Mouse (Mus musculus): ENCODE results near the gene Khk. TPM values are rescaled to one million over a fixed set of nuclear protein-coding genes. Genes with fewer than 3 reads are reported as not detected.

The Khk gene
- polyA plus RNA-seq, 1 experiment from 2014 or later: 10.7 TPM

DNA sequence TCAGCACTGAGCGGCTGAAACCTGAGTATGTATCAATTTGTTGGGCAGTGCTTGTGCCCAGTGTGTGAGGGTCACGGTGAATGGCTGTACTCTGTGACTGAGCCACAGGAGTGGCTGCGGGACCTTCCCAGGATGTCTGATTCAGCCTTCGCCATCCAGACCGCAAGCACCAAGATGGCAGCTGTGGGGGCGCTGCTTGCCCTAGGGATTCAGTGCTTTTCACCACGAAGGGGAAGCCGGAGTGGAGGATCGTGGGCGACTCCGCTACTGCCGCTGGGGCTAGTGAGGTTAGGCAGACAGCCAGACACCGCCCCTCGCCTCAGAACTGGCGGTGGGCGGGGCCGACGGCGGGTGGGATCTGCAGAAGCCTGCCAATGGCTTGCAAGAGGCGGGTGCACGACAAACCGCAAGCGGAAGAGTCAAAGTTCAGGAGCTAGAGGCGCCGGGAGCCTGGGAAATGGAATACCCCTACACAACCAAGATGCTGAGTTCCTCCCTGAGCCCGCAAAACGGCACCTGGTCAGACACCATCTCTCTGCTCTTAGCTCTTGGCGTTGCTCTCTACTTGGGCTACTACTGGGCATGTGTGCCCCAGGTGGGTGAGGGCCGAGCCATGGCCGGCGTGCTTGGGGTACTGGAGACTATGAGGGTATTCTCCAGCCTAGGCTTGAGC is 28.6 kb downstream of the Khk start:
- Histone ChIP-seq H3K9me3 (no peaks in the 10 kb centered on the region), H3K4me3 (peak overlapping the region; percentile 47), H3K27me3 (no peaks in the 10 kb centered on the region), H3K9ac (peak overlapping the region; percentile 49), H3K36me3 (peaks cover 10% of the 10 kb centered on the region), H3K27ac (replicated peaks) (peak overlapping the region; percentile 80), H3K4me2 (peak overlapping the region; percentile 76), H3K4me1 (replicated peaks) (peaks cover 30% of the 10 kb centered on the region)
- peak; percentile 79 for ATAC-seq (ENCODE audit: low FRiP score, low read depth)
- WGBS: under 1% methylated on average over 31 of the region's 31 CpGs

DNA sequence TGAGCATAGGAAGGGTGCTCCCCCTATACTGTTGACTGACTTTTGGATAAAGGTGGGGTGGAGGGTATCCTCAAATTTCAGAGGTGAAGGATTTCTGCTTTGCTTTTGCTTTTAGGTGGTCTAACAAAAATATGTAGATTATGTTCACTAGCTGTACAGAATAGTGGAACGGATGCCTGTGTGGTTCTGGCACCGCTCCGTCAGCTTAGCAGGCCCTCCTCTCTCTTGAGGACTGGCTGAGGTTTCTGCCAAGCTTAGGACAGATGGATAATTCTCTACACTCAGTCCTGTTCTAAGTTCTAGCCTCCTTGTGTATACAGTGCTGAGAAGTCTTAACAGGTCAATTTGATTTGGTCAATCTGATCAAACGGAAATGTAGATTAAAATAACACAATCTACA is 29.2 kb downstream of the Khk start:
- Histone ChIP-seq H3K9ac (peak overlapping the region; percentile 38), H3K4me1 (replicated peaks) (peaks cover 25% of the 10 kb centered on the region), H3K27me3 (no peaks in the 10 kb centered on the region), H3K4me3 (peak overlapping the region; percentile 47), H3K4me2 (peak overlapping the region; percentile 76), H3K9me3 (no peaks in the 10 kb centered on the region), H3K27ac (replicated peaks) (peak overlapping the region; percentile 80; the same call in 1 of the 2 replicates), H3K36me3 (peaks cover 17% of the 10 kb centered on the region)
- ATAC-seq (ENCODE audit: low FRiP score, low read depth): no peak
- WGBS: 53% methylated on average over 4 of the region's 4 CpGs

- WGBS: 92% methylated on average over 2 of the region's 2 CpGs
- H3K9me3 ChIP-seq: no peaks in the 10 kb centered on the region
- no peaks in the 10 kb centered on the region for H3K27me3 ChIP-seq
- H3K9ac ChIP-seq: no peak overlapping the region
- H3K36me3 ChIP-seq: peaks cover 21% of the 10 kb centered on the region
- no peak overlapping the region for H3K4me3 ChIP-seq
- no peak for ATAC-seq (ENCODE audit: low FRiP score, low read depth)
- peaks cover 21% of the 10 kb centered on the region for H3K4me1 ChIP-seq (replicated peaks)
- peak overlapping the region; percentile 76 for H3K4me2 ChIP-seq
- no peak overlapping the region for H3K27ac ChIP-seq (replicated peaks)
Observed at GRCm38 (mm10) chr5:30950922-30951321, 29.7 kb downstream of the Khk start.

DNA sequence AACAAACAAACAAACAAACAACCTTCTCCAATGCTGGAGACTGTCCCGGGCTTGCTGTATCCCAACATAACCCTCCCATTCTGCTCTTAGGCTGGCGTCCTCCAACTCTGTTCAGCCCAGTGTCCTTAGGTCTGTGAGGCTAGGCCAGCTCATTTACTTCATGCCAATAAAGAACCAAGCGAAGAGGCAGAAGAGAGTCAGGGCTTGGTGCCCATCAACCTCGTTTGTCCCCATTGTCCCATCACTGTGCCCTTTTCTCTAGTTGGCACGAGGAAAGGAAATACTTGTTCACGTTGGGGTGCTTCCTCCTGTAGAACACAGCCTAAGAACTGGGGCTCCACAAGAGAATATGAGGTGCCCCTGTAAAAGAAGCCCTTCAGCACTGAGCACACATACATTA is 30.5 kb downstream of the Khk start:
- no peak for ATAC-seq (ENCODE audit: low FRiP score, low read depth)
- Histone ChIP-seq H3K4me2 (no peak overlapping the region), H3K36me3 (peaks cover 24% of the 10 kb centered on the region), H3K27ac (replicated peaks) (no peak overlapping the region), H3K9me3 (no peaks in the 10 kb centered on the region), H3K4me1 (replicated peaks) (peaks cover 21% of the 10 kb centered on the region), H3K4me3 (no peak overlapping the region), H3K9ac (no peak overlapping the region), H3K27me3 (no peaks in the 10 kb centered on the region)
- 79% methylated on average over 6 of the region's 6 CpGs for WGBS

GRCm38 (mm10) chr5:30952551-30952950 is 31.3 kb downstream of the Khk start:
- Histone ChIP-seq H3K4me1 (replicated peaks) (peaks cover 26% of the 10 kb centered on the region), H3K9ac (no peak overlapping the region), H3K9me3 (no peaks in the 10 kb centered on the region), H3K36me3 (peaks cover 26% of the 10 kb centered on the region), H3K27ac (replicated peaks) (no peak overlapping the region), H3K4me3 (no peak overlapping the region), H3K27me3 (no peaks in the 10 kb centered on the region), H3K4me2 (no peak overlapping the region)
- ATAC-seq (ENCODE audit: low FRiP score, low read depth): no peak
- WGBS: 88% methylated on average over 5 of the region's 5 CpGs

DNA sequence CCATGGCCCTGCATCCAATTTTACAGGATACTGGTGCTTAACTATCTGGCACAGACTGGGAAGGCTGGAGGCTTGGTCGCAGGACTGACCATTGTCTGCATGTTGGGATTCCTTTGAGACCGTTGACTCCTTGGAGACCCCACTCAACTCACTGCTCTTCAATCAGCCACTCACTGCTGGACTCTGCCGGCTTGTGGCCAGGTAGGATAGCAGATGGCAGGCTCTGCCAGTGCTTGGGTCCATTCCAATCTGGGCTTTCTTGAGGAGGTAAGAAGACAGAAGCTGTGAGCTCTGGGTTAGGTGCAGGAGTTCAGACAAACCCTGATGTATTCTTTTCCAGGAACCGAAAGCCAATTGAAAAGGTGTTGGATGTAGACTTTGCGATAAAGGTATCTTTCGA is 32.8 kb downstream of the Khk start:
- WGBS: 94% methylated on average over 6 of the region's 6 CpGs
- Histone ChIP-seq H3K27ac (replicated peaks) (no peak overlapping the region), H3K9me3 (no peaks in the 10 kb centered on the region), H3K4me2 (no peak overlapping the region), H3K4me1 (replicated peaks) (peaks cover 36% of the 10 kb centered on the region), H3K4me3 (no peak overlapping the region), H3K36me3 (peaks cover 36% of the 10 kb centered on the region), H3K9ac (no peak overlapping the region), H3K27me3 (no peaks in the 10 kb centered on the region)
- ATAC-seq (ENCODE audit: low FRiP score, low read depth): no peak

GRCm38 (mm10) chr5:30954556-30954955 is 33.3 kb downstream of the Khk start:
- H3K36me3 ChIP-seq: peaks cover 36% of the 10 kb centered on the region
- WGBS: 96% methylated on average over 9 of the region's 9 CpGs
- no peak overlapping the region for H3K9ac ChIP-seq

GRCm38 (mm10) chr5:30955751-30956150 is 34.5 kb downstream of the Khk start:
- H3K4me2 ChIP-seq: no peak overlapping the region
- H3K9ac ChIP-seq: no peak overlapping the region
- 93% methylated on average over 6 of the region's 6 CpGs for WGBS
- H3K36me3 ChIP-seq: peaks cover 36% of the 10 kb centered on the region
- no peaks in the 10 kb centered on the region for H3K27me3 ChIP-seq
- H3K4me1 ChIP-seq (replicated peaks): peaks cover 28% of the 10 kb centered on the region
- no peak overlapping the region for H3K27ac ChIP-seq (replicated peaks)
- H3K4me3 ChIP-seq: no peak overlapping the region
- H3K9me3 ChIP-seq: no peaks in the 10 kb centered on the region
- ATAC-seq (ENCODE audit: low FRiP score, low read depth): no peak

More at GRCm38 (mm10) chr5:30954556-30954955, 33.3 kb downstream of the Khk start:
- no peak for ATAC-seq (ENCODE audit: low FRiP score, low read depth)
- Histone ChIP-seq H3K9me3 (no peaks in the 10 kb centered on the region), H3K27me3 (no peaks in the 10 kb centered on the region), H3K4me3 (no peak overlapping the region), H3K27ac (replicated peaks) (no peak overlapping the region), H3K4me2 (no peak overlapping the region), H3K4me1 (replicated peaks) (peaks cover 36% of the 10 kb centered on the region)

DNA sequence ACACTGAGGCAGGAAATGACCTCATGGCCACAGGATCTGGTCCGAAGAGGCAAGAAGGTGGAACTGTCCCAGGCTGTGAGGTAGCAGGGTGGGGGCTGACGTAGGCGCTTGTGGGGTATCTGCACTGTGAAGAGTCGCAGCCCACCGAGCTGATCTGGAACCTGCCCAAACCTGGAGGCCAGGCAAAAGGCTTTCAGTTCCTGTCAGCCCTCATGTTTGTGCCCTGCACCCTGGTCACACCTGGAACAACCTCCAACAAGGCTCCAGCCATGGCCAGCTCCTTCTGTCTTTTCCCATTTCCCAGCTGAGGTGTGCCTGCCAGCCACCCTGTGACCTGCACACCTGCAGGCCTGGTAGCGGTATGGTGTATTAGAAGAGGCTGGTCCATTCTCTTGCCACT is 36.7 kb downstream of the Khk start:
- Histone ChIP-seq H3K36me3 (peaks cover 34% of the 10 kb centered on the region), H3K4me1 (replicated peaks) (peaks cover 24% of the 10 kb centered on the region), H3K4me3 (no peak overlapping the region), H3K27ac (replicated peaks) (no peak overlapping the region), H3K27me3 (no peaks in the 10 kb centered on the region), H3K4me2 (peak overlapping the region; percentile 69; the same call in 1 of the 2 replicates), H3K9ac (no peak overlapping the region), H3K9me3 (no peaks in the 10 kb centered on the region)
- WGBS: 95% methylated on average over 6 of the region's 6 CpGs
- ATAC-seq (ENCODE audit: low FRiP score, low read depth): no peak

- 38% methylated on average over 19 of the region's 19 CpGs for WGBS
- ATAC-seq (ENCODE audit: low FRiP score, low read depth): no peak; the same call in 1 of the 2 replicates
- Histone ChIP-seq H3K4me1 (replicated peaks) (peaks cover 24% of the 10 kb centered on the region), H3K27me3 (no peaks in the 10 kb centered on the region), H3K36me3 (peaks cover 27% of the 10 kb centered on the region), H3K27ac (replicated peaks) (peak overlapping the region; percentile 87), H3K9ac (peak overlapping the region; percentile 75), H3K4me2 (peak overlapping the region; percentile 69), H3K9me3 (no peaks in the 10 kb centered on the region), H3K4me3 (peak overlapping the region; percentile 69)
Observed at GRCm38 (mm10) chr5:30959198-30959854, 38.1 kb downstream of the Khk start.

- no peaks in the 10 kb centered on the region for H3K9me3 ChIP-seq
- peak within 1 kb of the TSS; percentile 69 for H3K4me2 ChIP-seq
- peaks cover 24% of the 10 kb centered on the region for H3K4me1 ChIP-seq (replicated peaks)
- H3K36me3 ChIP-seq: peaks cover 24% of the 10 kb centered on the region
- H3K27me3 ChIP-seq: no peaks in the 10 kb centered on the region
- peak within 1 kb of the TSS; percentile 87 for H3K27ac ChIP-seq (replicated peaks)
- ATAC-seq (ENCODE audit: low FRiP score, low read depth): peak; percentile 97
- peak within 1 kb of the TSS; percentile 69 for H3K4me3 ChIP-seq
- WGBS: under 1% methylated on average over 52 of the region's 56 CpGs
- peak within 1 kb of the TSS; percentile 75 for H3K9ac ChIP-seq
Observed at GRCm38 (mm10) chr5:30959966-30960501, 38.8 kb downstream of the Khk start, which contains the start of gene Preb. Gene Preb, minus strand, starts transcription at chr5:30960361.

DNA sequence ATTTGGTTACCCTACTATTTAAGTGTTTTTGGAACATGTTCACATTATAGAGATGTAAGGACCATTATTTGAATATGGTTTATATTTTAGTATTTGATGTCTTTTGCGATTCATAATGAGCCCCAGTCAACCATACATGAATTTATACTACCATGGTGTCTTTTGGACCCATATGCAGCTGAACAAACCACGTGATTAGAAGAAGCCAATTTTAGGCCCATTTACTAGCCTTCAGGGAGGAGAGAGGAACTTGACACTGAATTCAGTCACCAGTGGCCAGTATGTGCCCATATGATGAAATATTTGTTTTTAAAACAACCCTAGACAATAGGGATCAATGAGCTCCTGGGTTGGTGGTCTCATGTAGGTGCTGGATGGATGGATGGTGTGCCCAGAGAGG is 39.6 kb downstream of the Khk start:
- H3K27me3 ChIP-seq: no peaks in the 10 kb centered on the region
- 86% methylated on average over 2 of the region's 2 CpGs for WGBS
- peaks cover 16% of the 10 kb centered on the region for H3K36me3 ChIP-seq
- peaks cover 24% of the 10 kb centered on the region for H3K4me1 ChIP-seq (replicated peaks)
- no peaks in the 10 kb centered on the region for H3K9me3 ChIP-seq
- peak overlapping the region; percentile 69 for H3K4me2 ChIP-seq
- H3K27ac ChIP-seq (replicated peaks): peak overlapping the region; percentile 76; the same call in 1 of the 2 replicates
- peak overlapping the region; percentile 69 for H3K4me3 ChIP-seq
- no peak overlapping the region; the same call in 1 of the 2 replicates for H3K9ac ChIP-seq
- no peak for ATAC-seq (ENCODE audit: low FRiP score, low read depth)
